Mouse (Mus musculus) lung, adult 2 months (tissue): Measurements from ENCODE around the gene Hist1h4a. TPM values are rescaled to one million over a fixed set of nuclear protein-coding genes. Genes with fewer than 3 reads are reported as not detected.

Source experiments
- DNase-seq: peaks from one replicate; pipeline ENCODE4 v3.0.0; 2022
- H3K4me1 ChIP-seq: fragments of 200-500 bp; 2 replicates; pipeline ENCODE4 v1.6.1; 2011; ENCODE audit warnings: low read length; ENCODE audit not compliant: control insufficient read depth, insufficient read depth
- H3K4me3 ChIP-seq: fragments of 200-500 bp; replicated peaks from 2 replicates; pipeline ENCODE3; 2011; ENCODE audit warnings: low read depth, mild to moderate bottlenecking, control low read depth, low read length; ENCODE audit errors: extremely low read depth
- CTCF ChIP-seq: fragments of 200-500 bp; IDR thresholded peaks from 2 replicates; pipeline ENCODE4 v1.5.1; 2011; ENCODE audit warnings: mild to moderate bottlenecking, low read length, control low read depth; ENCODE audit not compliant: insufficient read depth
- POLR2A ChIP-seq: fragments of 200-500 bp; IDR thresholded peaks from 2 replicates; pipeline ENCODE4 v1.6.1; 2011; ENCODE audit warnings: low read depth, mild to moderate bottlenecking, control low read depth, low read length, borderline replicate concordance; ENCODE audit errors: extremely low read depth
- WGBS: fragments of 180-500 bp; shearing (Covaris S2); methylation state at CpG from one replicate; pipeline ENCODE4 v1.1.7; 2018; 5-methylcytosine and 5-hydroxymethylcytosine counted together
- polyA plus RNA-seq: library from polyadenylated mRNA; depleted of rRNA; stranded (reverse); fragments of >200 nt; gene quantifications from 2 replicates; pipeline ENCODE4 v1.2.3, GENCODE M21; 2012

The Hist1h4a gene
- polyA plus RNA-seq, 1 experiment = 2.4 TPM

DNA sequence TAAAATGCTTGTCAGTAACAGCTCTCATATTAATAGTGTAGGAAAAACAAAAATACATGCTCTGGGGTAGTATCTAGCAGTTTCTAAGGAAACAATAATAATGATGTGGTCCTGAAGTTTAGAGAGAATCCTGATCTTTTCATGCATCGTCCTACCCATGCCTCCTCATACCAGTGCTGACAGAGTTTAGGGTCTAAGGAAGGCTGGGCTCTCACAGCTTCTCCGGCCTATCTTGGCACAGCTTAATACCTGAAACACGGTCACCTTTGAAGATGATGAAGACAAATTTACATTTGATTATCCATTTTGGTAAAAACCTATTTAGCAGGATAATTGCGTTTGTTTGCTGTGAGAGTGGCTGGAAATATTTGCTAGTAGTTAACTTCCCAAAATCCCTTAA is 17.1 kb downstream of the Hist1h4a start:
- peaks cover 7% of the 10 kb centered on the region for H3K4me1 ChIP-seq
- TF ChIP-seq POLR2A = no peak
- no peak for TF ChIP-seq CTCF
- 44% methylated on average over 4 of the region's 4 CpGs for WGBS
- H3K4me3 ChIP-seq = no peak overlapping the region
- DNase-seq = no peak

DNA sequence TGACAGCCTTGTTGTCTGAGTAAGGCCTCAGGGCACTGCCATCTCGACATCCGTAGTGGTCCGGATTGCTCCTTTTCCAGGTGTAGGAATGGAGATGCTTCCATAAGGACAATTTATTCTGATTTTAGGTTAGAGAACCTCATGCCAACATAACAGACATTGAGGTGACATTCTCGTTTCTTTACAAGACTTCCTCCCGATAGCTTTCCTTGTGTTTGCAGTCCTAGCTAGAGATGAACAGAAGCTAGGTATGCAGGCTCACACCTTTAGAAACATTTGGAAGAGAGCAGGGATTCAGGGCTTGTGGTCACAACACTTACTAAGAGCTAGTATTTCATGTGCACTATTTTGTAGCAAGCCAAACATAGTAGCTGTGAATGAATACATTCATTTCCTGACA is 17.8 kb downstream of the Hist1h4a start:
- peaks cover 7% of the 10 kb centered on the region for H3K4me1 ChIP-seq
- DNase-seq = no peak
- WGBS = 80% methylated on average over 5 of the region's 5 CpGs
- TF ChIP-seq CTCF (no peak), POLR2A (no peak)
- no peak overlapping the region for H3K4me3 ChIP-seq

DNA sequence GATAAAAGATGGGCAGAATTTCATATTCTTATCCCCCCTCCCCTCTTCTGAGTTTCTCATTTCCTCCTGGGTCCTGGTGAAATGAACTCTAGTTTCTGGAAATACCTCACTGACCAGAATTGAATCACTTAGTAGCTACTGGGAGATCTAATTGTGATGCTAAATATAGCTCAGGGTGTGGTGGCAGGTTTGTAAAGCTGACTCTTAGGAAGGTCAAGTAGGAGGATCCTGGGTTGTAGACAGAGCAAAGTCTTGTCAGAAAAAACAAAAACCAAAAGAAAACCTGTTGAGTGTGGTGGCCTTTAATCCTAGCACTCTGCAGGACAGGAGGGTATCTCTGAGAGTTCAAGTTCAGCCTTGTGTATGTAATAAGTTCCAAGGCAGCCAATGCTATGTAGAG is 19.0 kb downstream of the Hist1h4a start:
- Histone ChIP-seq H3K4me1 (peaks cover 7% of the 10 kb centered on the region), H3K4me3 (no peak overlapping the region)
- TF ChIP-seq CTCF = no peak
- TF ChIP-seq POLR2A = no peak
- no peak for DNase-seq

DNA sequence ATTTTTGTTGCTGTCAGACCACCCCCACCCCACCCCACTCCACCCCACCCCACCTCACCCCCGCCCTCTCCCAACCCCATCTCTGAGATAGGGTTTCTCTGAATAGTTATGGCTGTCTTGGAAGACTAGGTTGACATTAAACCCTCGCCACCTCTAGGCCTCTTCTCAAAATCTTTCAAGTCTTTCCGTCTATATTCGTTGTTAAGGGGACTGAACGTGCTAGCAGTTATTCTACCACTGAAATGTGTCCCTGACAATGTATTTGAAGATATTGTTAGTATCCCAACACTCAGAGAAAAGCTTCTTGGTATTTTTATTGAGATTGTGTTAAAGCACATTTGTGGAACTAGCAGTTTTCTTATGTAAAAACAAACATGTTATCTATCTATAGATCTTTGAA is 20.1 kb downstream of the Hist1h4a start:
- 50% methylated on average over 5 of the region's 5 CpGs for WGBS
- H3K4me3 ChIP-seq = no peak overlapping the region
- no peak for TF ChIP-seq CTCF
- no peak for DNase-seq
- peaks cover 4% of the 10 kb centered on the region for H3K4me1 ChIP-seq

DNA sequence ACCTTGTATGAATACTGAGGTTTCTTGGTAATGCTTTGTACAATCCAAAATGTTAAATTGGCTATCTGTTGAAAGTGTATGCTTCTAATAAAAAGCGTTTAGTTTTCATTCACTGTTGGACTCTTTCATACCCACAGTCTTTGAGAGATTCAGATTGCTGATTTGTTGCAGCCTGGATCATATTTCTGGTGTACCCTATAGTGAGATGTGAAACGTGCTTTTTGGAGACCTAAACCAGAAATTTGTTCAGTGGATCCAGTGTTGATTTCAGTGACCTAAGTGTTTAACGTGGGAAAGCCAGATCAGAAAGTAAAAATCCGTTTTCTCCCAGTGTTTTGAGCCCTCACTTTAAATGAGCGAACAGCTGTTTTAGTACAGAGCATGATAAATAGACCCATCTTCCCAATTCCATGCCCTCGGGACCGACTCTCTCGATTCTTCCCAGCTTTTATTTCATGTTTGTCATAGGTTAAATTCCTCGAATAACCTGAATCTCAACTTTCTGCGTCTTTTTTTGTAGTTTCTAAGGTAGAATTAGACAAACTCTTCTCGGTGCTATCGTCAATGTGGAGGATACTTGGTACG is 20.7 kb downstream of the Hist1h4a start:
- peaks cover 4% of the 10 kb centered on the region for H3K4me1 ChIP-seq
- H3K4me3 ChIP-seq = peak overlapping the region; percentile 100
- no peak for DNase-seq
- TF ChIP-seq POLR2A = no peak
- whole genome bisulfite sequencing = 13% methylated on average over 13 of the region's 13 CpGs

DNA sequence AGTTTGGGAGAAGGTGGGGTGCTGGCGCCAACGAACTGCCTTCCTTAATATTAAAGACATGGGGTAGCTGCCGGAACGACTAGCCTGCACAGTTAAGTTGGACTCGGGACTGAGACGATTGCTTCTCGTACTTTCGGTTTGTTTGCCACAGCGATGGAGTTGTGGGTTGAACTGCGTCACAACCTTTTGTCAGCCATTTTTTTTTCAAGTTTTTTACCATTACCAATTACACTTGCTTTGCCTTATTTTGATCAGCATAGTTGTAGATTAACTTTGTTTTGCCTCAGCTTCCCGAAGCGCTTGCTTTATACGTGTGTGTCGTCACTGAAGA is 21.1 kb downstream of the Hist1h4a start:
- no peak for TF ChIP-seq CTCF
- peak; percentile 68; the same call in 1 of the 2 replicates for TF ChIP-seq POLR2A
- WGBS = 0% methylated on average over 14 of the region's 14 CpGs
- no peak for DNase-seq
- Histone ChIP-seq H3K4me1 (peaks cover 4% of the 10 kb centered on the region), H3K4me3 (peak overlapping the region; percentile 100)

DNA sequence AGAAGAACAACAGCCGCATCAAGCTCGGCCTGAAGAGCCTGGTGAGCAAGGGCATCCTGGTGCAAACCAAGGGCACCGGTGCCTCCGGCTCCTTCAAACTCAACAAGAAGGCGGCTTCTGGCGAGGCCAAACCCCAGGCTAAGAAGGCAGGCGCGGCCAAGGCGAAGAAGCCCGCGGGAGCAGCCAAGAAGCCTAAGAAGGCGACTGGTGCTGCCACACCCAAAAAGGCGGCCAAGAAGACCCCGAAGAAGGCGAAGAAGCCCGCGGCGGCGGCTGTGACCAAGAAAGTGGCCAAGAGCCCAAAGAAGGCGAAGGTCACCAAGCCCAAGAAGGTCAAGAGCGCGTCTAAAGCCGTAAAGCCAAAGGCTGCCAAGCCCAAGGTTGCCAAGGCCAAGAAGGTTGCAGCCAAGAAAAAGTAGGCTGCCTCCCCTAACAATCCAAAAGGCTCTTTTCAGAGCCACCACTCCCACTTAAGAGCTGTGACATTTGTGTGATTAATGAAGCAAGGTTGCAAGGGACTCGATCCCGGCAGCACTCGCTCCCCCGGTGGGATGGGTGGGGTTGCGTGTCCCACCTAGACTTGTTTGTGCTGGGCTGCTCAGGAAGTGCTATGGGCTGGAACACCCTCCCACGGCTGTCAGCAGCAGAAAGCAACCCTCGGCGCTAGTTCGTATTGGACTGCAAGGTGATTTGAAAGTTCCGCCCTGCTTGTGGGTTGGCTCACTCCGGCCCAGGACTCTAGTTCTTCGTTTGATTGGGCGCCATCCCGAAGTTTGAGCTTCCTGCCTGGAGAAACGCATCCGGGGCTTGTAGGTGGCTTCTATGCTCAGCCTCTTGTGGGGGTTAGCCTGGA is 21.7 kb downstream of the Hist1h4a start:
- peak; percentile 88 for DNase-seq
- under 1% methylated on average over 39 of the region's 39 CpGs for WGBS
- Histone ChIP-seq H3K4me3 (peak overlapping the region; percentile 100), H3K4me1 (peaks cover 4% of the 10 kb centered on the region)
- TF ChIP-seq POLR2A (peak; percentile 92), CTCF (no peak)

DNA sequence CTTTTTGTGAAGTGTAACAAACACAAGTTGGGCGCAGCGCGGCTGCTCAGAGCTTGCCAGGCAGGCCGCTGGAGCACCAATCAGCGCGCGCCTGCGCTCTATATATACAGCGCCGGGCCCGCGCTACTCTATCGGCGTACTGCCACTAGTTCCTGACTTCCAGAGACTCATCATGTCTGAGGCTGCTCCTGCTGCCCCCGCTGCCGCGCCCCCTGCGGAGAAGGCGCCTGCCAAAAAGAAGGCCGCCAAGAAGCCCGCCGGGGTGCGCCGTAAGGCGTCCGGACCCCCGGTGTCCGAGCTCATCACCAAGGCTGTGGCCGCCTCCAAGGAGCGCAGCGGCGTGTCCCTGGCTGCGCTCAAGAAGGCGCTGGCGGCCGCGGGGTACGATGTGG is 22.4 kb downstream of the Hist1h4a start, which contains the start of gene Hist1h1c:
Gene Hist1h1c (plus strand): TSS at position 132 of the 392 bp plus-strand sequence.
- under 1% methylated on average over 38 of the region's 38 CpGs for WGBS
- peak; percentile 86 for DNase-seq
- TF ChIP-seq CTCF (no peak), POLR2A (peak; percentile 99)
- peak within 1 kb of the TSS; percentile 100 for H3K4me3 ChIP-seq
- H3K4me1 ChIP-seq = peaks cover 4% of the 10 kb centered on the region

DNA sequence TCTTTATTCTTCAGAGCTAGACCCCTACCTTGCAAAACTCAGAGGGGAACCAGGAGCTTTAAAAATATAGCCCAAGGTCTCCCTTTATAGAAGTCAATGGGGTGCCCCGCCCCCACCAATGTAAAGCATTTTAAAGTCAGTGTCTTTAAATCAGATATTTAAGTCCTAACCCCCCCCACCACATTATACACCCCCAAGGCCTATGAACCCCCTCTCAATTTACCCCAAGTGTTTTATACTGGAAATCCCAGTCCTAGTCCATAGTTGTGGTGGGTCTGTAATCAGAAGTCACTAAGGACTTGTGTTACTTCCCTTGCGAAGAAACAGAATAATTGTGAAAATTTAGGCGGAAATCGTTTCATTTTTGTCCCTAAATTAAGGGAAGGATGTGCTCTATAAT is 23.0 kb downstream of the Hist1h4a start:
- WGBS = 26% methylated on average over 4 of the region's 4 CpGs

DNA sequence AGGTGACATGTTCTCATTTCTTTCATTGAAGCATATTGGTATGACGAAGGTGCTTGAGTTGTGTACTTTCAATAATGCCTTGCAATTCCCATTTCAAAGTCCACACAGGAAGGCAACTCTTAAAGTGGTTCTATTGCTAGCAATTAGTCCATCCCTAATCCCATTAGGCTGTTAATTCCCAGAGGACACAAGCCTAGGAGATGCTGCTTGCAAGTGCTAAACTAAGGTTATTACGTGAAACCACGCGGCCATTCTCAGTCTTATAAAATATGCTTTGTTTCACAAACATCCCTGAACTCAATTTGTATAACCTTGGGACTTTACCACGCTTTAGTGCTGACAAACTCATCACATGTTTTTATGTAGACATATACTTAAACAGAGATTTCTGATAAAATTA is 23.9 kb downstream of the Hist1h4a start:
- H3K4me3 ChIP-seq = no peak overlapping the region
- peaks cover 4% of the 10 kb centered on the region for H3K4me1 ChIP-seq
- no peak for TF ChIP-seq CTCF
- no peak for TF ChIP-seq POLR2A
- no peak for DNase-seq
- 93% methylated on average over 5 of the region's 5 CpGs for WGBS

More for the DNA sequence above, 23.0 kb downstream of the Hist1h4a start:
- TF ChIP-seq POLR2A = no peak
- TF ChIP-seq CTCF = no peak
- Histone ChIP-seq H3K4me3 (peak overlapping the region; percentile 32), H3K4me1 (peaks cover 4% of the 10 kb centered on the region)
- DNase-seq = no peak
